Mouse (Mus musculus) olfactory bulb, adult 2 months (tissue): ENCODE measurements around the gene Mindy3.

Source experiments
- CTCF ChIP-seq: fragments of 200-500 bp; IDR thresholded peaks from 2 replicates; pipeline ENCODE4 v1.5.1; 2012; ENCODE audit warnings: low read depth, mild to moderate bottlenecking, low read length, moderate library complexity; ENCODE audit not compliant: insufficient read depth
- POLR2A ChIP-seq: fragments of 200-500 bp; IDR thresholded peaks from 2 replicates; pipeline ENCODE4 v1.6.1; 2012; ENCODE audit warnings: mild to moderate bottlenecking, low read depth, low read length, moderate library complexity; ENCODE audit not compliant: insufficient read depth

- no peak for TF ChIP-seq CTCF
- TF ChIP-seq POLR2A: no peak
Measured at GRCm38 (mm10) chr2:12380233-12380632, 39.0 kb downstream of the Mindy3 start.
